Mouse (Mus musculus): Measurements from ENCODE around the gene Kmt2d.
A peak's percentile ranks its signal among the peaks of the same experiment; 100 is the strongest.

Kmt2d gene

GRCm38 (mm10) chr15:98887526-98887925, 16.5 kb upstream of the Kmt2d start:
- no peak for DNase-seq (ENCODE audit: low read depth, low spot score)

GRCm38 (mm10) chr15:98886667-98887387, 15.8 kb upstream of the Kmt2d start:
- no peak for DNase-seq (ENCODE audit: low read depth, low spot score)

GRCm38 (mm10) chr15:98884106-98884505, 13.1 kb upstream of the Kmt2d start:
- DNase-seq (ENCODE audit: low read depth, low spot score), result no peak

GRCm38 (mm10) chr15:98883661-98884060, 12.7 kb upstream of the Kmt2d start:
- no peak for DNase-seq (ENCODE audit: low read depth, low spot score)

- DNase-seq (ENCODE audit: low read depth, low spot score), result no peak
Measured at GRCm38 (mm10) chr15:98881656-98882008, 10.6 kb upstream of the Kmt2d start.

GRCm38 (mm10) chr15:98880978-98881655, 10.1 kb upstream of the Kmt2d start:
- DNase-seq (ENCODE audit: low read depth, low spot score), result peak; percentile 96

GRCm38 (mm10) chr15:98877331-98877730, 6.3 kb upstream of the Kmt2d start:
- DNase-seq (ENCODE audit: low read depth, low spot score), result peak; percentile 87

GRCm38 (mm10) chr15:98871916-98872888, 1.2 kb upstream of the Kmt2d start:
- peak; percentile 95 for DNase-seq (ENCODE audit: low read depth, low spot score)

- peak; percentile 24 for DNase-seq (ENCODE audit: low read depth, low spot score)
Measured at GRCm38 (mm10) chr15:98870179-98871069, 580 bp downstream of the Kmt2d start.

GRCm38 (mm10) chr15:98869342-98870178, 1.4 kb downstream of the Kmt2d start:
- peak; percentile 44 for DNase-seq (ENCODE audit: low read depth, low spot score)

- DNase-seq (ENCODE audit: low read depth, low spot score), result no peak
Measured at GRCm38 (mm10) chr15:98868346-98869063, 2.5 kb downstream of the Kmt2d start.

GRCm38 (mm10) chr15:98867321-98867720, 3.7 kb downstream of the Kmt2d start:
- DNase-seq (ENCODE audit: low read depth, low spot score), result peak; percentile 82

- no peak for DNase-seq (ENCODE audit: low read depth, low spot score)
Measured at GRCm38 (mm10) chr15:98866501-98866900, 4.5 kb downstream of the Kmt2d start.

- DNase-seq (ENCODE audit: low read depth, low spot score), result no peak
Measured at GRCm38 (mm10) chr15:98865771-98866170, 5.2 kb downstream of the Kmt2d start.

- no peak for DNase-seq (ENCODE audit: low read depth, low spot score)
Measured at GRCm38 (mm10) chr15:98864951-98865350, 6.1 kb downstream of the Kmt2d start.

GRCm38 (mm10) chr15:98863451-98863958, 7.5 kb downstream of the Kmt2d start:
- no peak for DNase-seq (ENCODE audit: low read depth, low spot score)

- no peak for DNase-seq (ENCODE audit: low read depth, low spot score)
Measured at GRCm38 (mm10) chr15:98861701-98862410, 9.1 kb downstream of the Kmt2d start.

GRCm38 (mm10) chr15:98860921-98861320, 10.1 kb downstream of the Kmt2d start:
- DNase-seq (ENCODE audit: low read depth, low spot score), result no peak
